Mouse (Mus musculus): ENCODE data around the gene Sec16b.

- TF ChIP-seq CTCF (IDR thresholded peaks at IDR 0.05; ENCODE audit: low read depth) (no peak), EP300 (IDR thresholded peaks at IDR 0.05; ENCODE audit: low read depth) (no peak)
Observed at GRCm38 (mm10) chr1:157578336-157578735, 71.8 kb downstream of the Sec16b start.
